Mouse (Mus musculus): ENCODE results near the gene Kctd20. TPM values are rescaled to one million over a fixed set of nuclear protein-coding genes. Genes with fewer than 3 reads are reported as not detected.

Gene Kctd20
- total RNA-seq, 2 experiments from 2014 or later, result 63.8 to 76.9 TPM

DNA sequence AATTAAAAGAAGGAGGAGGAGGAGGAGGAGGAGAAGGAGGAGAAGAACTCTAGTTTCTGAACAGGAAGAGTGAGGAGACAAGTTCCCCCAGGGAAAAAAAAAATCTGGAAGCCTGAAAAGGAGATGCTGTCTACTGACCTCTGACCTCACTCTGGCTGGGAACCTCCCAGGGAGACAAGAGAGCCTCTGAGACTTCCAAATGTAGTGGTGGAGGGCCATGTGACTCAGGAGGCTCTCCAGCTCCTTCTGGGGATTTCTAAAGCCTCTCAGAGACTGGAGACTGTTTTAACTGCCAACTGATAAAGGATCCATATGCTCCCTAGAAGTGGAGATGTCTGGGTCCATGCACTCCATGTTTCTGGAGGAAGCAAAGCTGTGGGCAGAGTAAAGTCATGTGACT is 62.5 kb downstream of the Kctd20 start:
- intact Hi-C loops (cut with DNase I), result no loop called here
- peak in 1 of 2 experiments; percentile 46 for DNase-seq

DNA sequence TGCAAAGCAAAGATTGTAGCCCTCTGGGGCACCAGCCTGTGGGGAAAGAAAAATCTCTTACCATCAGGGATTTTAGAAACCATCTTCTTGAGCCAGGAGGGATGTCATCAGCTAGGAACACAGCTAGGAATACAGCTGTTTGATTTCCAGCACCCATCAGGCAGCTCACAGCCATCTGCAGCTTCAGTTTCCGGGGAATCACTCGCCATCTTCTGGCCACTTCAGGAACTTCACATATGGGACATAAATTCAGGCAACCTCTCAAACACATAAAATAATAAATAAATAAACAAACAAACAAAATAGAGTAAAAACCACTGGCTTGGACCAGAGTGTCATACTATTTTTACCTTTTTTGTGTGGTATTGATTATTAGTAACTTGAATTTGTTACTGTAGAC is 63.9 kb downstream of the Kctd20 start:
- intact Hi-C loops (cut with DNase I), result no loop called here
- DNase-seq, result peak; percentile 31 to 64

DNA sequence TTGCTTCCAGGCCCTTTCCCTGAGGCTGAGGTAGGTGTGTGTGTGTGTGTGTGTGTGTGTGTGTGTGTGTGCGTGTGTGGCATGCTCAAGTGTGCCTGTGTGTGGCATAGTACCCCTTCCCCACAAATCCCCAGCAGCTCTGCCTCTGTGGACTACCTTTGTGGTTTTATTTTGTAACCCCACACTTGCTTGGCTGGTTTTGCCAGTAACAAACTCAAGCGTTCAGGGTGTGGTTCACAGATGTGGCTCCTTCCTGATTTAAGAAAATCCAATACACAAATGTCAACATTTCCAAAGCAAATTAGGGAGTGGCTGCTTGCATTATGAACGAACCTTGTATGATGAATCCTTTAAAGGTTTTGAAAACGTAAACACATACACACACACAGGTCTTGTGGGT is 65.0 kb downstream of the Kctd20 start:
- DNase-seq, result no peak
- intact Hi-C loops (cut with DNase I), result no loop called here

DNA sequence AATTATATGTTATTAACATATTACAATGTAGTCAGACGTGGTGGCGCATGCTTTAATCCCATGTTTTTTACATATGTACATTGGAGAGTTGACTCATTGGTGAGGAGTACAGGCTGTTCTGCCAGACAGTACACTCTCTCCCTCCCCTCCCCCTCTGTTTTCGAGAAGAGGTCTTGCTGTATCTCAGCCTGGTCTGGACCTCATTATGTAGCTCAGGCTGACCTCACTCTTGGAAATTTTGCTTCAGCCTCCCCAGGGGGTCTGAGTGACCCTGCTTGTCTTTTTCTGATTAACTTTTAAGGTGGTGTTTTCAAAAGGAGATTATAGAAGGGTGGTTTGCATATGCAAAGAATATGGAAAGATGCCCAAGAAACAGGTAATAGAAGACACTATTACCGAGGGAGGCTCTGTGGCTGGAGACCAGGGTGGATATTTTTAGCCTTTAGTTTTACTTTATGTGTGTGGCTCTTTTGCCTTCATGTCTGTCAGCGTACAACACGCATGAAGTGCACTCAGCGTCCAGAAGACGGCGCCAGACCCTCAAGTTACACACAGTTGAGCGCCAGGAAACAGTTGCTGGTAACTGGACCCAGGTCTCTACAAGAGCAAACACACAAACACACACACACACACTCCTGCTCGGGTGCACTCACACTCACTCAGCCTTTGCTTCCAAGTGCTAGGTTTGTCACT is 66.7 kb downstream of the Kctd20 start:
- intact Hi-C loops (cut with DNase I), result no loop called here
- DNase-seq, result peak; percentile 53 to 61

Other genes with a start within 250 kb of the Kctd20 start
- under 1 TPM; 0.45 to 0.77 TPM for gene AC170998.1, start 225.9 kb upstream of the Kctd20 start, total RNA-seq (2021)
- gene Mapk13, start 182.7 kb upstream of the Kctd20 start, total RNA-seq (2021), result 1 to 10 TPM in 1 of 2 experiments, under 1 TPM in 1; 0.45 to 1.1 TPM
- gene Brpf3, start 150.9 kb upstream of the Kctd20 start, total RNA-seq (2021), result 10 to 100 TPM; 15.2 to 22.3 TPM
- gene Pnpla1, start 93.5 kb upstream of the Kctd20 start, total RNA-seq (2021), result not detected
- gene 4930539E08Rik, start 36.6 kb upstream of the Kctd20 start, total RNA-seq (2021), result under 1 TPM in 1 of 2 experiments, not detected in 1; 0.05 TPM
- not detected for gene Pxt1, start 8.1 kb upstream of the Kctd20 start, total RNA-seq (2021)
- 10 to 100 TPM; 53.0 to 57.2 TPM for gene Stk38, start 56.0 kb downstream of the Kctd20 start, total RNA-seq (2021)
- gene Srsf3, start 80.7 kb downstream of the Kctd20 start, total RNA-seq (2021), result 100 to 1,000 TPM; 152 to 159 TPM
- gene Cdkn1a, start 139.0 kb downstream of the Kctd20 start, total RNA-seq (2021), result 100 to 1,000 TPM in 1 of 2 experiments, 10 to 100 TPM in 1; 46.2 to 180 TPM
- under 1 TPM; 0.34 to 0.87 TPM for gene Rab44, start 162.2 kb downstream of the Kctd20 start, total RNA-seq (2021)